Mouse (Mus musculus) kidney, embryonic 16.5 days (tissue): ENCODE data around the gene Clk4. TPM values are rescaled to one million over a fixed set of nuclear protein-coding genes. Genes with fewer than 3 reads are reported as not detected.

Experiments
- polyA plus RNA-seq: library from polyadenylated mRNA; unstranded; fragments of >200 nt; fragmentation: Nextera tagmentation; extraction: Ambion mirVana; gene quantifications from 2 replicates; pipeline ENCODE4 v1.2.1, GENCODE M21; 2015

The Clk4 gene
- polyA plus RNA-seq, 1 experiment from 2014 or later, result 128 TPM

Other genes starting within 250 kb of the Clk4 start
- gene Olfr54, start 247.5 kb upstream of the Clk4 start, polyA plus RNA-seq, result not detected in 2 replicates
- gene Olfr1375, start 213.6 kb upstream of the Clk4 start, polyA plus RNA-seq, result not detected in 2 replicates
- 13.5 and 14.2 TPM in 2 replicates for gene Zfp354a, start 202.5 kb upstream of the Clk4 start, polyA plus RNA-seq
- not detected in 2 replicates for gene Gm12569, start 41.3 kb upstream of the Clk4 start, polyA plus RNA-seq
- gene BC049762, start 1.3 kb downstream of the Clk4 start, polyA plus RNA-seq, result 0.21 and 0.29 TPM in 2 replicates
- 5.2 and 5.8 TPM in 2 replicates for gene Col23a1, start 28.2 kb downstream of the Clk4 start, polyA plus RNA-seq